Mouse (Mus musculus) heart, adult 2 months (tissue): ENCODE data around the gene Rpl10a.

Experiments used
- CTCF ChIP-seq: fragments of 200-600 bp; IDR thresholded peaks from 2 replicates; pipeline ENCODE4 v1.8.1; 2022; ENCODE audit warnings: antibody characterized with exemption, mild to moderate bottlenecking, moderate library complexity
- EP300 ChIP-seq: fragments of 200-500 bp; IDR thresholded peaks from 2 replicates; pipeline ENCODE4 v1.6.1; 2011; ENCODE audit warnings: low read depth, low read length, control low read depth; ENCODE audit not compliant: insufficient read depth

- TF ChIP-seq EP300 (no peak), CTCF (no peak)
Measured at GRCm38 (mm10) chr17:28286133-28286532, 42.1 kb upstream of the Rpl10a start.
